Comparison of ENCODE assay signal across 18 mouse cellular contexts in genomic region chr6:8719692-8720091, GRCm38 (mm10). TPM values are rescaled to one million over a fixed set of nuclear protein-coding genes. Genes with fewer than 3 reads are reported as not detected.
"Had no signal": no experiment of that assay in that cellular context is flagged by ENCODE, and none has a peak within 500 bp of the region (broad histone marks: within the 10 kb centered on the region; RNA-seq: fewer than 3 reads in every experiment).

No protein-coding gene starts in this region.

- ATAC-seq: liver, postnatal 0 days; lung, postnatal 0 days; midbrain, embryonic 13.5 days; midbrain, embryonic 15.5 days had no signal

- DNase-seq: liver, postnatal 0 days; lung, adult 2 months; lung, postnatal 14 days; lung, postnatal 36 days; right cerebral cortex, postnatal 14 days; thymus, adult 2 months; thymus, postnatal 25 days; thymus, postnatal 4 days had no signal

- H3K9ac ChIP-seq: liver, postnatal 0 days; lung, embryonic 15.5 days; midbrain, embryonic 13.5 days; midbrain, embryonic 15.5 days; neural tube, embryonic 12.5 days; stomach, embryonic 15.5 days had no signal

- H3K4me3 ChIP-seq: lung, embryonic 15.5 days; megakaryocyte, embryonic 14.5 days; midbrain, embryonic 13.5 days; midbrain, embryonic 15.5 days; neural tube, embryonic 12.5 days; stomach, embryonic 15.5 days had no signal

- H3K36me3 ChIP-seq: lung, embryonic 15.5 days; midbrain, embryonic 13.5 days; midbrain, embryonic 15.5 days; neural tube, embryonic 12.5 days; stomach, embryonic 15.5 days had no signal

- H3K4me1 ChIP-seq: lung, embryonic 15.5 days; megakaryocyte, embryonic 14.5 days; midbrain, embryonic 13.5 days; midbrain, embryonic 15.5 days; neural tube, embryonic 12.5 days; stomach, embryonic 15.5 days had no signal

- H3K27me3 ChIP-seq: lung, embryonic 15.5 days; megakaryocyte, embryonic 14.5 days; midbrain, embryonic 13.5 days; midbrain, embryonic 15.5 days; neural tube, embryonic 12.5 days; stomach, embryonic 15.5 days had no signal

- H3K9me3 ChIP-seq: lung, embryonic 15.5 days; megakaryocyte, embryonic 14.5 days; midbrain, embryonic 13.5 days; midbrain, embryonic 15.5 days; neural tube, embryonic 12.5 days; stomach, embryonic 15.5 days had no signal

- H3K27ac ChIP-seq: lung, embryonic 15.5 days; macrophage; midbrain, embryonic 13.5 days; midbrain, embryonic 15.5 days; neural tube, embryonic 12.5 days; stomach, embryonic 15.5 days had no signal

- H3K4me2 ChIP-seq: lung, embryonic 15.5 days; midbrain, embryonic 11.5 days; midbrain, embryonic 13.5 days; midbrain, embryonic 15.5 days; neural tube, embryonic 12.5 days; stomach, embryonic 15.5 days had no signal

RNA-seq across cellular contexts. Expression of gene Ica1, which starts 58.6 kb away (rescaled TPM):
- total RNA-seq: neutrophil, adult 5-6 weeks had no signal
